Mouse (Mus musculus): ENCODE results near the gene Rab43. TPM values are rescaled to one million over a fixed set of nuclear protein-coding genes. Genes with fewer than 3 reads are reported as not detected.

Rab43 gene
- polyA plus RNA-seq, 1 experiment = 77.6 TPM

DNA sequence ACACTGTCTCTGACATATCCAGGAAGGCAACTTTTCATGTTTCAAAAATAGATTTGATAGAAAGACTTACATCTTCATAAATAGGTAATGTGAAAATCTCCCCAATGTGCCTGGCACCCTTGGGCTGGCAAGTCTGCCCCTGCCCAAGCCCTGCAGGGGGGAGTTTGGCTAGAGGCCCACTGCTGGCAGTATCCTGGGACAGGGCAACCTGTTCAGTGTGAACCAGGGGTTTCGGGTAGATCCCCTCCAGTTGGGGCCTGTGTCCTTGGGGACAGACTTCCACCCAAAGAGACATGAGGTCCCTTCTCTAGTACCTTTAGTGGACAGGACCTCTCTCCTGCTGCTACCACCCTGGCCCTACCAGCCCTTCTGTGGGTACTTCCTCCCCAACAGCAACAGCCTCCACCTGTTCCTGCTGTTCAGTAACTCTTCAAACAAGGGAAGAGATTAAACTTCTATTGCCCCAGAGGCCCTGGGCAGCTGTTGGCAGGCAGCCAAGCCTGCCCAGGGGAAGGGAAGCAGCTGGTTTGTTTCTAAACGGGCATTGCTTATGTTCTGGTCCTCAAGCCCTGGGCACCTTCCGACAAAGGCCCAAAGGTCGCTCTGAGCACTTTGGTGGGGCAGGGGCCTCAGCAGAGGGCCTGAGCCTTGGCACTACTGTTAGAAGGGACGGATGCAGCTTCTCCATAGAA, 22.9 kb downstream of the Rab43 start:
- TF ChIP-seq FLI1 (IDR thresholded peaks at IDR 0.05; ENCODE audit: low read length) (no peak), GATA1 (IDR thresholded peaks at IDR 0.05; ENCODE audit: borderline replicate concordance, low read length) (no peak)
- Histone ChIP-seq H3K27me3 (replicated peaks) (no peaks in the 10 kb centered on the region), H3K36me3 (replicated peaks; ENCODE audit: low read length) (peaks cover 75% of the 10 kb centered on the region), H3K4me1 (peaks cover 69% of the 10 kb centered on the region), H3K4me3 (replicated peaks) (no peak overlapping the region), H3K9me3 (no peaks in the 10 kb centered on the region)

- no peaks in the 10 kb centered on the region for H3K9me3 ChIP-seq
- peaks cover 68% of the 10 kb centered on the region for H3K36me3 ChIP-seq (replicated peaks; ENCODE audit: low read length)
- H3K27me3 ChIP-seq (replicated peaks) = no peaks in the 10 kb centered on the region
- TF ChIP-seq GATA1 (IDR thresholded peaks at IDR 0.05; ENCODE audit: borderline replicate concordance, low read length) (no peak), FLI1 (IDR thresholded peaks at IDR 0.05; ENCODE audit: low read length) (no peak)
- H3K4me1 ChIP-seq = peaks cover 69% of the 10 kb centered on the region
- no peak overlapping the region for H3K4me3 ChIP-seq (replicated peaks)
These were observed 23.6 kb downstream of the Rab43 start for GRCm38 (mm10) chr6:87788266-87788895.

DNA sequence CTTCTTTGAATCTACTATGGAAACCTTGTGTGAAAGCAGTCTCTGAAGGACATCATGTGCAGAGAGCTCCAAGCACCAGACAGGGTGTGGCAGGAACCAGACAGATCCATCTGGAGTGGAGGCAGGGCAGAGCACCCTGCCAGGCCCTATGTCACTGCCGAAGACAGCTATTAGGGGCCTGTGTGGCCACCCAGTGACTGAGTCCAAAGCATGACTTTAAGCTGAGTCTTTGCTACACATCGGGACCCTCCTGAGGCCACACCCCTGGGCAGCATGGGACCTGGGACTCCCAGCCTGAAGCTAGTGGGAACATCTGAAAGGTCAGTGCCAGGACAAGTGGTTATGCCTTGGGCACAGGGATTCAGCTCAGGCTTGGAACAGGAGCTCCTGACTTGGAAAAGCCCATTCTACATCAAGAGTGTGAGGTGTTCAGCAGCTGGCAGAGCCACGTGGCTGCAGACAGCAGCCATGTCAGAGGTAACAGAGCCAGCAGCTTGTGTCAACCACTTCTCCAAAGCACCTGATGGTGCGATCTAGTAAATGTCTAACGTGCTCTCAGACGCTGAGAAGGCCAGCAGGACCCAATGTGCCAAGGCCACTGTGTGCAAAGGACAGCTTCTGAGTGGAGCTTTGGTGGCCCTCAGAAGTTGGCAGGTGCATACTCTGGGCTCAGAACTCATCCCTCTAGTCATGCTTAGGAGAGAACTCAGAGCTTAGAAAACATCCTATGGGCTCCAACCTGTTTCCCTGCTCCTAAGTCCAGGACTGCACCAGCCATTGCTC, 24.7 kb downstream of the Rab43 start:
- H3K36me3 ChIP-seq (replicated peaks; ENCODE audit: low read length) = peaks cover 57% of the 10 kb centered on the region
- peaks cover 65% of the 10 kb centered on the region for H3K4me1 ChIP-seq
- no peaks in the 10 kb centered on the region for H3K27me3 ChIP-seq (replicated peaks)
- TF ChIP-seq GATA1 (IDR thresholded peaks at IDR 0.05; ENCODE audit: borderline replicate concordance, low read length) = no peak
- no peak for TF ChIP-seq FLI1 (IDR thresholded peaks at IDR 0.05; ENCODE audit: low read length)
- no peak overlapping the region for H3K4me3 ChIP-seq (replicated peaks)
- no peaks in the 10 kb centered on the region for H3K9me3 ChIP-seq

DNA sequence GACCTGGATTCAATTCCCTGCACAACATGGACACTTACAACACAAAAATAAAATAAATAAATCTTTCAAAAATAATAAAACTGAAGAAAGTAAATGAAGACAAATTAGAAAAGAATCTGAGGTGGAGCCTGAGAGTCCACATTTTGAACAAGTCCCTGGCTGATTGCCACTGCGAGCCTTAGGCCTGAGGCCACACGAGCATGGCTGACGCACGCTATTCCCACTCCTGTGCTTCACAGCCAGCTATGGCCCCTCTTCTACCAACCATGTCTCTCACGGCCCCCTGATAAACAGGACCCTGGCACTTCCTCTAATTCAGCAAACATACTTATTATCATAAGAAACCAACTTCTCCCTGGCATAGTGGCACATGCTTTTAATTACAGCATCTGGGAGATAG, 25.3 kb downstream of the Rab43 start:
- H3K4me3 ChIP-seq (replicated peaks) = no peak overlapping the region
- H3K9me3 ChIP-seq = no peaks in the 10 kb centered on the region
- peaks cover 55% of the 10 kb centered on the region for H3K36me3 ChIP-seq (replicated peaks; ENCODE audit: low read length)
- H3K4me1 ChIP-seq = peaks cover 60% of the 10 kb centered on the region
- H3K27me3 ChIP-seq (replicated peaks) = no peaks in the 10 kb centered on the region
- TF ChIP-seq GATA1 (IDR thresholded peaks at IDR 0.05; ENCODE audit: borderline replicate concordance, low read length) (no peak), FLI1 (IDR thresholded peaks at IDR 0.05; ENCODE audit: low read length) (no peak)

DNA sequence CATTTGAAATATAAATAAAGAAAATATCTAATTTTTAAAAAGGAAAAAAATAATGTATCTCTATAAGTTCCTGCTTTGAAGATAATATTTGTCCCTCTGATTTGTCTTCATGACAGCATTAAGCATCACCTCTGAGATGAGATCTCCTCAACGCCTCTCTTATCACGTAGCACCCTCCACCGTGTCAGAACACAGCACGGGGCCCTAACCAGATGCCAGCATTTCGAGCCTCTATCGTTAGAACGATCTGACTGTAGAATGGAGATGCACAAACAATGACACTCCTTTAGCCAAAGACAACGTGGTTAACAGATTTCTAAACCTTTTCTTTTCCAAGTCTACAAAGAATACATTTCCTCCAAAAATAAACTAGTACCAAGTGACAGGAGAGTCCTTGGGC, 27.9 kb downstream of the Rab43 start:
- Histone ChIP-seq H3K4me3 (replicated peaks) (no peak overlapping the region), H3K4me1 (peaks cover 57% of the 10 kb centered on the region), H3K9me3 (no peaks in the 10 kb centered on the region), H3K27me3 (replicated peaks) (no peaks in the 10 kb centered on the region), H3K36me3 (replicated peaks; ENCODE audit: low read length) (peaks cover 51% of the 10 kb centered on the region)
- no peak for TF ChIP-seq GATA1 (IDR thresholded peaks at IDR 0.05; ENCODE audit: borderline replicate concordance, low read length)
- TF ChIP-seq FLI1 (IDR thresholded peaks at IDR 0.05; ENCODE audit: low read length) = no peak

GRCm38 (mm10) chr6:87780546-87781301, 31.2 kb downstream of the Rab43 start:
- Histone ChIP-seq H3K4me3 (replicated peaks) (peak overlapping the region; percentile 33), H3K27me3 (replicated peaks) (no peaks in the 10 kb centered on the region), H3K9me3 (no peaks in the 10 kb centered on the region), H3K4me1 (peaks cover 64% of the 10 kb centered on the region), H3K36me3 (replicated peaks; ENCODE audit: low read length) (peaks cover 39% of the 10 kb centered on the region)
- TF ChIP-seq FLI1 (IDR thresholded peaks at IDR 0.05; ENCODE audit: low read length) (no peak), GATA1 (IDR thresholded peaks at IDR 0.05; ENCODE audit: borderline replicate concordance, low read length) (no peak)

DNA sequence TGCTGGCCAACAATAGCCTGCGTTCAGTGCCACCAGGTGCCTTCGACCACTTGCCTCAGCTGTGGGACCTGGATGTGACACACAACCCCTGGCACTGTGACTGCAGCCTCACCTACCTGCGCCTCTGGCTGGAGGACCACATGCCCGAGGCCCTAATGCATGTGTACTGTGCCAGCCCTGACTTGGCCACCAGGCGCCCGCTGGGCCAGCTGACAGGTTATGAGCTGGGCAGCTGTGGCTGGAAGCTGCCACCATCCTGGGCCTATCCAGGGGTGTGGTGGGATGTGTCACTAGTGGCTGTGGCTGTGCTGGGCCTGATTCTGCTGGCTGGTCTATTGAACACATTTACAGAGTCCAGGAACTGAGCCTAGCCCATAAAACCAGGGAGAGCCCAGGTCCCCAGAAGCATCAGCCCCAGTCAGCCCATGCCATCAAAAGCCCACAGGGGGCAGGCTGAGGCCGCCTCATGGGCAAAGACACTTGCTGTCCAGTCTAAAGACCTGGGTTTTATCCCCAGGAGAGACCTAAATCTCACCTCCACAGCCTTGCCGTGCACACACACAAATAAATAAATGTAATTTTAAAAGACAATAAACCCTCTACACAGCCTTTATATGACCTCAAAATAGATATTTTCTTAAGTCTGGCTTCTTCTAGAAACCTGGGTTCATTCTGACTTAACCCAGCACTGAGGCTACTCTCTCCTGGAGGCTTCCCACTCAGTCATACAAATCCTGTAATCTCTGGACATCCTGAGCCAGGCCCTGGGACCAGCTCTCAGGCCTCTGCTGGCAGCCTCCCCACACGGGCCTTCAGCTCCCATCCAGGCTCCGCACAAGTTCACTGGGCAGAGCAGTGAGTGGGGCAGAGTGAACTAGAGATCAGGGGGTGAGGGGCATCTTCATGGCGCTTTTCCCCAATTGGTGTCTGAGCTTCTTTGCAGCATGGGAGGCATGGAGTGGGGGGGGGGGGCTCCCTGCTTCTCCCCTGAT, 32.5 kb downstream of the Rab43 start:
- Histone ChIP-seq H3K27me3 (replicated peaks) (no peaks in the 10 kb centered on the region), H3K4me1 (peaks cover 68% of the 10 kb centered on the region), H3K9me3 (no peaks in the 10 kb centered on the region), H3K4me3 (replicated peaks) (peak overlapping the region; percentile 93), H3K36me3 (replicated peaks; ENCODE audit: low read length) (peaks cover 35% of the 10 kb centered on the region)
- TF ChIP-seq GATA1 (IDR thresholded peaks at IDR 0.05; ENCODE audit: borderline replicate concordance, low read length) = no peak
- no peak for TF ChIP-seq FLI1 (IDR thresholded peaks at IDR 0.05; ENCODE audit: low read length)

- TF ChIP-seq FLI1 (IDR thresholded peaks at IDR 0.05; ENCODE audit: low read length) (no peak), GATA1 (IDR thresholded peaks at IDR 0.05; ENCODE audit: borderline replicate concordance, low read length) (no peak)
- Histone ChIP-seq H3K9me3 (no peaks in the 10 kb centered on the region), H3K27me3 (replicated peaks) (no peaks in the 10 kb centered on the region), H3K4me3 (replicated peaks) (peak overlapping the region; percentile 93), H3K36me3 (replicated peaks; ENCODE audit: low read length) (peaks cover 35% of the 10 kb centered on the region), H3K4me1 (peaks cover 71% of the 10 kb centered on the region)
These were observed 33.4 kb downstream of the Rab43 start for GRCm38 (mm10) chr6:87778294-87779173.

Measured in megakaryocyte, embryonic 14.5 days (primary cell).